Mouse (Mus musculus): ENCODE measurements around the gene Asb13. TPM values are rescaled to one million over a fixed set of nuclear protein-coding genes. Genes with fewer than 3 reads are reported as not detected.
A peak's percentile ranks its signal among the peaks of the same experiment; 100 is the strongest.

Asb13 gene
- polyA plus RNA-seq, 1 experiment from 2014 or later, result 7.8 TPM

DNA sequence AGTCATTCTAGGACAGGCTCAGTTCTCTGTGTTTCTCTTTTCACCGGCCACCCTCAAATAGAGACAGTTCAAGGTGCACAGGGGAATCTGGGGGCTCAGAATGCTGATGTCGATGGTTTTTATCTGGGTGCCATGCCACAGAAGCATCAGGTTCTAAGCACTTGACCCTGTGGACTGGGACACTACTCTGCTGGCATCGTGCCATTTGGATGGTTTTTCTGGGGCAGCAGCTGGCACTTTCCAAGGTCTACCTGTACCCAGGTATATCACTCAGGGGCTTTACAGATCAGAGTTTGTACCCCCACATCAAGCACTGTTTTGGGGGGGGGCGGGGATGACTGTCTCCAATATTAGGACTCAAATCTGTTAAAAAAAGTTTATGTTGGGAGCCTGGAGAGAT, 16.7 kb downstream of the Asb13 start:
- Histone ChIP-seq H3K27me3 (ENCODE audit: insufficient read depth, low read length) (no peaks in the 10 kb centered on the region), H3K4me2 (ENCODE audit: low read depth, low read length) (no peak overlapping the region)

DNA sequence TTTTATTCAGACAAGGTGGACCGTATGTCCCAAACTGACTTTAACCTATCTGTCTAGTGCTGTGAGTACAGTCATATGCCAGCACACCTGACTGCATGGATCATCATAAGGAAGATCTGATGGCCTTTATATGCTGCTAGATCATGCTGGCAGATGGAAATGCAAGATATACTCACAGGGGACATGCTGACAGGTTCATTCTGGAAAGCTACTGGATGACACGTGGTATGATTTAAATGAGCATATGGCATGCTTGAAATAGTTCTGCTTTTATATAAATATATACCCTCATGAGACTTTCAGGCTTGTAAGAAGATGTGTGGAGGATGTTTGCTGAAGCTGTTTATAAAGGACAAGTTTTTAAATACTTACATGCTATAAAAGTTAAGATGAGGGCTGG, 20.6 kb downstream of the Asb13 start:
- no peak for DNase-seq
- H3K27me3 ChIP-seq (ENCODE audit: insufficient read depth, low read length), result no peaks in the 10 kb centered on the region
- no peak for ATAC-seq
- H3K4me3 ChIP-seq (ENCODE audit: low read depth, low read length), result no peak overlapping the region
- no peak overlapping the region for H3K9ac ChIP-seq (replicated peaks)
- no peak overlapping the region for H3K27ac ChIP-seq (ENCODE audit: low read depth)
- H3K4me1 ChIP-seq (ENCODE audit: insufficient read depth), result no peaks in the 10 kb centered on the region
- TF ChIP-seq EP300 (IDR thresholded peaks at IDR 0.05; ENCODE audit: low read depth) (no peak), CTCF (IDR thresholded peaks at IDR 0.05; ENCODE audit: low read depth) (no peak)
- H3K4me2 ChIP-seq (ENCODE audit: low read depth, low read length), result no peak overlapping the region
- H3K9me3 ChIP-seq (ENCODE audit: low read length), result no peaks in the 10 kb centered on the region
- 73% methylated on average over 2 of the region's 2 CpGs for WGBS (ENCODE audit: insufficient replicate concordance)
- H3K36me3 ChIP-seq (replicated peaks; ENCODE audit: insufficient read depth, low read length), result no peaks in the 10 kb centered on the region; the same call in 1 of the 2 replicates

More for the DNA sequence above, 16.7 kb downstream of the Asb13 start:
- H3K27ac ChIP-seq (ENCODE audit: low read depth), result no peak overlapping the region
- H3K4me3 ChIP-seq (ENCODE audit: low read depth, low read length), result no peak overlapping the region
- TF ChIP-seq CTCF (IDR thresholded peaks at IDR 0.05; ENCODE audit: low read depth) (no peak), EP300 (IDR thresholded peaks at IDR 0.05; ENCODE audit: low read depth) (no peak)
- no peak overlapping the region for H3K9ac ChIP-seq (replicated peaks)
- H3K9me3 ChIP-seq (ENCODE audit: low read length), result no peaks in the 10 kb centered on the region
- DNase-seq, result no peak
- H3K36me3 ChIP-seq (replicated peaks; ENCODE audit: insufficient read depth, low read length), result peaks cover 2% of the 10 kb centered on the region; the same call in 1 of the 2 replicates
- no peak for ATAC-seq
- H3K4me1 ChIP-seq (ENCODE audit: insufficient read depth), result no peaks in the 10 kb centered on the region
- WGBS (ENCODE audit: insufficient replicate concordance), result 70% methylated on average over 4 of the region's 4 CpGs

DNA sequence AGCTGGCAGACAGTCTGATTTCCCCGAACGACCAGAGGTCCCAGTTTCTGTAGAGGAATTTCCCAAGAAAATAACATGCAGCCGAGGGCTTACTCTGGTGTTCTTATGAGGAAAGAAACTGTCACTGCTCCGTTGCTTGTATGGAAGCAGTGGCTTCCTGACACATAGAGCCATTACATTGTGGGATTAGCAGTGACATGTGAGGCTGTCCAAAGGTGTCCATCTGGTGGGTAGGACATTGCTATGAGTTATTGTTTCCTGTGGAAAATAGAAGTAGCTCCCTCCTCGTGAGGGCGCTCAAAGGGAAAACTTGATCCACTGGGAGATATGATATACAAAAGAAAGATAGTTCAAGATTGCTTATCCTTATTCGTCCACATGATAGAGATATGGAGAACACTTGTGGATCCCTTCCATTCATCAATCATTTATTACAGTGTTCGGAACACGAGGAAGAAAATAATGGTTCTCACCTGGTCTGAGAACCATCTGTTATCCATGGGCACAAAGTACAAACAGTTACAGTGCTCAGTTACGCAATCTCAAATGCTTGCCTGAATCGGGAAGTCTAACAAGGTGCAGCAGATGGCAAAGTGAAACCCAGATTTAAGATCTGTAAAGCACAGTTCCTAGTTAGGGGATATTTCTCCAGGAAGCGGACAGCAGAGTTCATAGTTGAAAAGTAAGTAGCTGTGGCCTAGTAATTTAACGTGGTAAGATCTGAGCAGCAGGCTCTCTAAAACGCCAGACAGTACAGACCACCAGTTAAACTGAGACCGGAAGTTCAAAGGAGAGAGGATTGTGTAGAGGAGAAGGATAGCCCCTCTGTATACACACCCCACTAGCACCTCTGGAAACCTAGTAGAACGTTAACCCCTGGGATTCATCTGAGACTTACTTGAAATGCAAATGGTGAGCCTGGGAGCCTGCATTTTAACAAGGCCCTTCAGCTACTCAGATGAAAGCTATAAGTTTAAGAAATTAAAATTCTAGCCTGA, 25.6 kb downstream of the Asb13 start:
- H3K4me1 ChIP-seq (ENCODE audit: insufficient read depth), result no peaks in the 10 kb centered on the region
- WGBS (ENCODE audit: insufficient replicate concordance), result 50% methylated on average over 16 of the region's 16 CpGs
- no peak overlapping the region for H3K27ac ChIP-seq (ENCODE audit: low read depth)
- no peak overlapping the region for H3K4me3 ChIP-seq (ENCODE audit: low read depth, low read length)
- H3K36me3 ChIP-seq (replicated peaks; ENCODE audit: insufficient read depth, low read length), result no peaks in the 10 kb centered on the region
- no peaks in the 10 kb centered on the region for H3K9me3 ChIP-seq (ENCODE audit: low read length)
- TF ChIP-seq CTCF (IDR thresholded peaks at IDR 0.05; ENCODE audit: low read depth) (no peak), EP300 (IDR thresholded peaks at IDR 0.05; ENCODE audit: low read depth) (no peak)
- H3K27me3 ChIP-seq (ENCODE audit: insufficient read depth, low read length), result no peaks in the 10 kb centered on the region
- no peak overlapping the region for H3K4me2 ChIP-seq (ENCODE audit: low read depth, low read length)
- DNase-seq (no peak), ATAC-seq (peak; percentile 49; the same call in 1 of the 2 replicates)
- H3K9ac ChIP-seq (replicated peaks), result no peak overlapping the region

DNA sequence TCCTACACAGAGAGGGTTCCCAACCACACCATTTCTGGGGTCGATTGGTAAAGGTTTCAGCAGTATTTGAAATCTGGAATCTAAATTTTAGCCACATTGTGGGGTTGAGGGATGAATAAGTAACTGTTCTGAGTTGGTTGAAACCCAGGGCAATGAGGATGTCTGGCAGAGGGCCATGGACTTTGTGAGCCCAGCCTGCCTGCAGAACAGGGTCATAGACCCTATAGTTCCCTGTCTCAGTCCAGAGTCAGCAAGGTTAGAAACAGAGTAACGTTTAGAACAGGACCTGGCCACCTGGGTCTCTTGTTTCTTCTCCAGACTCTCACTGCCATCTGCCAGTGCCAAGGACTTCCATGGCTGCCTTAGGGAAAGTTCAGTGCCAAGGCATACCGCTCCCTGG, 30.4 kb downstream of the Asb13 start:
- no peaks in the 10 kb centered on the region for H3K27me3 ChIP-seq (ENCODE audit: insufficient read depth, low read length)
- H3K9me3 ChIP-seq (ENCODE audit: low read length), result no peaks in the 10 kb centered on the region
- no peak for TF ChIP-seq CTCF (IDR thresholded peaks at IDR 0.05; ENCODE audit: low read depth)
- no peak for TF ChIP-seq EP300 (IDR thresholded peaks at IDR 0.05; ENCODE audit: low read depth)
- ATAC-seq, result peak; percentile 48
- H3K9ac ChIP-seq (replicated peaks), result no peak overlapping the region
- no peak overlapping the region for H3K4me3 ChIP-seq (ENCODE audit: low read depth, low read length)
- DNase-seq, result peak; percentile 39
- WGBS (ENCODE audit: insufficient replicate concordance), result 71% methylated on average over 3 of the region's 3 CpGs
- H3K4me1 ChIP-seq (ENCODE audit: insufficient read depth), result peaks cover 3% of the 10 kb centered on the region
- H3K27ac ChIP-seq (ENCODE audit: low read depth), result no peak overlapping the region
- no peaks in the 10 kb centered on the region for H3K36me3 ChIP-seq (replicated peaks; ENCODE audit: insufficient read depth, low read length)
- no peak overlapping the region for H3K4me2 ChIP-seq (ENCODE audit: low read depth, low read length)

DNA sequence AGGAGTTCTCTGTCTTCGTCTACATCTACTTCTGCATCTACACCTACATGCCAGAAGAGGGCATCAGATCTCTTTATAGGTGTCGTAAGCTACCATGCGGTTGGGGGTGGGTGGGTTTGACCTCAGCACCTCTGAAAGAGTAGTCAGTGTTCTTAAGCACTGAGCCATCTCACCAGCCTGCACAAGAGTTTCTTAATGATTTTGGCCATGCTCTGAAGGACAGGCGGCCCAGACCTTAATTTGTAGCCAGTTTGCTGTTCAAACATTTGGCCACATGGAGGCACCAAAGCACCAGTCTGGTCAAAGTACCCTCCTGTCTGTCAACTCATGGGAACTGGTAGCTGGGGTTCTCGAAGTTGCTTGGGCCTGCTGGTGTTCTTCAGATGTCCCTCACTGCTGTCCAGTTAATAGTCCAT, 31.5 kb downstream of the Asb13 start:
- no peak overlapping the region for H3K27ac ChIP-seq (ENCODE audit: low read depth)
- WGBS (ENCODE audit: insufficient replicate concordance), result 13% methylated on average over 5 of the region's 5 CpGs
- H3K9ac ChIP-seq (replicated peaks), result no peak overlapping the region
- peak; percentile 80 for DNase-seq
- no peaks in the 10 kb centered on the region for H3K9me3 ChIP-seq (ENCODE audit: low read length)
- peak; percentile 73 for ATAC-seq
- peaks cover 14% of the 10 kb centered on the region for H3K4me1 ChIP-seq (ENCODE audit: insufficient read depth)
- H3K36me3 ChIP-seq (replicated peaks; ENCODE audit: insufficient read depth, low read length), result no peaks in the 10 kb centered on the region
- H3K27me3 ChIP-seq (ENCODE audit: insufficient read depth, low read length), result no peaks in the 10 kb centered on the region
- no peak overlapping the region for H3K4me3 ChIP-seq (ENCODE audit: low read depth, low read length)
- peak overlapping the region; percentile 56 for H3K4me2 ChIP-seq (ENCODE audit: low read depth, low read length)
- peak; percentile 94 for TF ChIP-seq CTCF (IDR thresholded peaks at IDR 0.05; ENCODE audit: low read depth)
- no peak for TF ChIP-seq EP300 (IDR thresholded peaks at IDR 0.05; ENCODE audit: low read depth)

DNA sequence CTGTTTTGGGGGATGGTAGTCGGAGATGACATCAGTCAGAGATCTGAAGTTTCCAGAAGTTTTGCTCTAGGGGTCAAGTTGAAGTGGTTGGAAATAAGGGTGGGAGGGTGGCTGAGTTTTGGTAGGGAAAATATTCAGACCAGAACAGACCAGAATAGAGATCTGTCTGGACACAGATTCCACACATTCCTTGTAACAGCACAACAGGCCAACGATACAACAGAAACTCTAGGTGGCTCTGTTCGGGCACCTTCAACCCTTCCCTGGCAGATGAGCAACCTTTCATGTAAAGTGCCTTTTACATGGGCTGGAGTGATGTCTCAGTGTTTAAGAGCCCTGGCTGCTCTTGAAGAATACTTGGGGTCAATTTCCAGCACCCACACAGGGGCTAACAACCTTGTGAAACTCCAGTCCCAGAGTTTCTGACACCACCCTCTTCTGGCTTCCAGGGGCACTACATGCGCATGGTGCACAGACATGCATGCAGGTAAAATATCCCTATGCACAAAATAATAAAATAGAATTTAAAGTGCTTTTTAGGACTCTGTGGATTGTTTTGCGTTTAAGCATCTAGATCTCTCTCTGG, 33.5 kb downstream of the Asb13 start:
- ATAC-seq (no peak), DNase-seq (no peak)
- no peaks in the 10 kb centered on the region for H3K9me3 ChIP-seq (ENCODE audit: low read length)
- no peak overlapping the region for H3K9ac ChIP-seq (replicated peaks)
- peak; percentile 31; the same call in 1 of the 2 replicates for TF ChIP-seq CTCF (IDR thresholded peaks at IDR 0.05; ENCODE audit: low read depth)
- TF ChIP-seq EP300 (IDR thresholded peaks at IDR 0.05; ENCODE audit: low read depth), result no peak
- H3K4me1 ChIP-seq (ENCODE audit: insufficient read depth), result peaks cover 14% of the 10 kb centered on the region
- H3K4me3 ChIP-seq (ENCODE audit: low read depth, low read length), result no peak overlapping the region
- no peaks in the 10 kb centered on the region for H3K36me3 ChIP-seq (replicated peaks; ENCODE audit: insufficient read depth, low read length)
- no peak overlapping the region for H3K4me2 ChIP-seq (ENCODE audit: low read depth, low read length)
- WGBS (ENCODE audit: insufficient replicate concordance), result 81% methylated on average over 5 of the region's 5 CpGs
- H3K27me3 ChIP-seq (ENCODE audit: insufficient read depth, low read length), result no peaks in the 10 kb centered on the region
- H3K27ac ChIP-seq (ENCODE audit: low read depth), result no peak overlapping the region
